Comparison of ENCODE assay signal across 11 mouse cellular contexts in genomic region chr16:87001135-87001534, GRCm38 (mm10).
DNase-seq lines count a peak whose midpoint lies in the region; ATAC-seq and TF ChIP-seq lines count a peak whose summit lies in the region.
"Had no signal": no experiment of that assay in that cellular context is flagged by ENCODE, and none has a peak within 500 bp of the region (broad histone marks: within the 10 kb centered on the region; RNA-seq: fewer than 3 reads in every experiment).

No protein-coding gene starts in this region.

- H3K9me3 ChIP-seq in forebrain, embryonic 16.5 days (ENCODE audit: control insufficient read depth, low read length), result no peaks in the 10 kb centered on the region
- H3K9me3 ChIP-seq in limb, embryonic 14.5 days (ENCODE audit: control insufficient read depth, low read length), result no peaks in the 10 kb centered on the region
- H3K9me3 ChIP-seq: heart, embryonic 15.5 days; liver, embryonic 12.5 days had no signal

- no peaks in the 10 kb centered on the region for H3K36me3 ChIP-seq in forebrain, embryonic 16.5 days (ENCODE audit: control insufficient read depth, insufficient read depth)
- no peaks in the 10 kb centered on the region for H3K36me3 ChIP-seq in limb, embryonic 14.5 days (ENCODE audit: control insufficient read depth, insufficient read depth, low read length)
- H3K36me3 ChIP-seq: heart, embryonic 15.5 days; liver, embryonic 12.5 days had no signal

- DNase-seq in kidney, postnatal 10 days, result peak; percentile 11
- no peak for DNase-seq in kidney, postnatal 25 days
- DNase-seq in NIH3T3 (ENCODE audit: low read depth), result peak; percentile 55
- peak; percentile 63 for DNase-seq in limb, embryonic 14.5 days (ENCODE audit: low spot score)
- no peak for DNase-seq in spleen, adult 18-20 months
- no peak for DNase-seq in spleen, postnatal 4 days (ENCODE audit: low spot score in 2 of 2)
- DNase-seq in urinary bladder, postnatal 14 days (ENCODE audit: low spot score), result no peak
- DNase-seq: gastrocnemius, postnatal 14 days had no signal

- no peaks in the 10 kb centered on the region for H3K27me3 ChIP-seq in forebrain, embryonic 16.5 days (replicated peaks; ENCODE audit: control insufficient read depth, insufficient read depth, low read length)
- H3K27me3 ChIP-seq in limb, embryonic 14.5 days (ENCODE audit: control insufficient read depth, insufficient read depth, low read length), result no peaks in the 10 kb centered on the region
- H3K27me3 ChIP-seq: heart, embryonic 15.5 days; liver, embryonic 12.5 days had no signal

- H3K4me1 ChIP-seq in forebrain, embryonic 16.5 days (replicated peaks; ENCODE audit: control insufficient read depth, insufficient read depth, low read length), result peaks cover 12% of the 10 kb centered on the region
- peaks cover 7% of the 10 kb centered on the region for H3K4me1 ChIP-seq in limb, embryonic 14.5 days (ENCODE audit: control insufficient read depth, insufficient read depth, low read length)
- H3K4me1 ChIP-seq: heart, embryonic 15.5 days; liver, embryonic 12.5 days had no signal

- WGBS in forebrain, embryonic 16.5 days, result 22% methylated on average over 3 of the region's 3 CpGs
- WGBS in limb, embryonic 14.5 days, result 18% methylated on average over 3 of the region's 3 CpGs

- no peak for TF ChIP-seq POLR2A in limb, embryonic 14.5 days (IDR thresholded peaks at IDR 0.05; ENCODE audit: borderline replicate concordance, extremely low read depth, insufficient read depth, insufficient read length)

- H3K4me3 ChIP-seq in forebrain, embryonic 16.5 days (replicated peaks; ENCODE audit: low read length), result no peak overlapping the region
- H3K4me3 ChIP-seq in limb, embryonic 14.5 days (replicated peaks; ENCODE audit: low read length), result no peak overlapping the region
- H3K4me3 ChIP-seq: heart, embryonic 15.5 days; liver, embryonic 12.5 days had no signal

- no peak overlapping the region for H3K4me2 ChIP-seq in forebrain, embryonic 16.5 days (ENCODE audit: low read length)
- H3K4me2 ChIP-seq in limb, embryonic 14.5 days (replicated peaks; ENCODE audit: low read depth, low read length, severe bottlenecking), result no peak overlapping the region
- H3K4me2 ChIP-seq: heart, embryonic 15.5 days; liver, embryonic 12.5 days had no signal

- peak; percentile 96 for ATAC-seq in forebrain, embryonic 16.5 days
- ATAC-seq in limb, embryonic 14.5 days (ENCODE audit: low FRiP score, low read depth), result 0 out of 2 replicates have a peak, but pooled peaks have one; percentile 53
- ATAC-seq: liver, embryonic 12.5 days had no signal

- no peak overlapping the region for H3K9ac ChIP-seq in forebrain, embryonic 16.5 days (replicated peaks; ENCODE audit: low read depth, low read length)
- H3K9ac ChIP-seq in limb, embryonic 14.5 days (ENCODE audit: low read depth, low read length, severe bottlenecking), result no peak overlapping the region
- H3K9ac ChIP-seq: heart, embryonic 15.5 days; liver, embryonic 12.5 days had no signal

- peak overlapping the region; percentile 64 for H3K27ac ChIP-seq in forebrain, embryonic 16.5 days (ENCODE audit: low read length)
- H3K27ac ChIP-seq in limb, embryonic 14.5 days (replicated peaks; ENCODE audit: low read depth, low read length), result no peak overlapping the region
- H3K27ac ChIP-seq: heart, embryonic 15.5 days; liver, embryonic 12.5 days had no signal

Comparison
In these comparisons a context has a peak if more than half of its experiments do, and no peak if none do; other contexts are left out.
1. DNase-seq: peak in kidney, postnatal 10 days (single experiment), NIH3T3 (single experiment) and limb, embryonic 14.5 days (single experiment); none in kidney, postnatal 25 days (0 of 2), spleen, adult 18-20 months (0 of 2), spleen, postnatal 4 days (0 of 2) and urinary bladder, postnatal 14 days (single experiment).